Mouse (Mus musculus) forebrain, embryonic 13.5 days (tissue): Measurements from ENCODE around the gene Bcl2l12. TPM values are rescaled to one million over a fixed set of nuclear protein-coding genes. Genes with fewer than 3 reads are reported as not detected.

Experiments
- ATAC-seq: fragments of 200-750 bp; cut with Nextera tagmentation; 2 replicates; pipeline ENCODE4 v1.8.0; 2017
- H3K27ac ChIP-seq: fragments of 300-500 bp; sonication (generic); 2 replicates; pipeline ENCODE4 v1.5.1; 2015; ENCODE audit warnings: inconsistent platforms, mild to moderate bottlenecking, moderate library complexity
- H3K27me3 ChIP-seq: fragments of 300-500 bp; sonication (generic); 2 replicates; pipeline ENCODE4 v1.6.1; 2015; ENCODE audit warnings: mild to moderate bottlenecking, inconsistent platforms
- H3K36me3 ChIP-seq: fragments of 300-500 bp; sonication (generic); 2 replicates; pipeline ENCODE4 v1.6.1; 2015; ENCODE audit warnings: mild to moderate bottlenecking, inconsistent platforms; ENCODE audit not compliant: poor library complexity, severe bottlenecking
- H3K4me1 ChIP-seq: fragments of 300-500 bp; sonication (generic); 2 replicates; pipeline ENCODE4 v1.6.1; 2015; ENCODE audit warnings: inconsistent platforms
- H3K4me2 ChIP-seq: fragments of 300-500 bp; sonication (generic); 2 replicates; pipeline ENCODE4 v1.6.1; 2015; ENCODE audit warnings: inconsistent platforms, mild to moderate bottlenecking, moderate library complexity
- H3K4me3 ChIP-seq: fragments of 300-500 bp; sonication (generic); 2 replicates; pipeline ENCODE4 v1.5.1; 2015; ENCODE audit warnings: mild to moderate bottlenecking, inconsistent platforms
- H3K9ac ChIP-seq: fragments of 300-500 bp; sonication (generic); 2 replicates; pipeline ENCODE4 v1.6.1; 2015; ENCODE audit warnings: mild to moderate bottlenecking, inconsistent platforms
- H3K9me3 ChIP-seq: fragments of 300-500 bp; sonication (generic); replicated peaks from 2 replicates; pipeline ENCODE4 v1.6.1; 2016; ENCODE audit warnings: inconsistent platforms
- WGBS: fragments of 180-500 bp; shearing (Covaris S2); methylation state at CpG from one replicate; pipeline ENCODE4 v1.1.7; 2015; 5-methylcytosine and 5-hydroxymethylcytosine counted together
- polyA plus RNA-seq: library from polyadenylated mRNA; unstranded; fragments of >200 nt; fragmentation: Nextera tagmentation; extraction: Ambion mirVana; gene quantifications from 2 replicates; pipeline ENCODE4 v1.2.1, GENCODE M21; 2015

Gene Bcl2l12
- polyA plus RNA-seq, 1 experiment from 2014 or later: 40.5 TPM

DNA sequence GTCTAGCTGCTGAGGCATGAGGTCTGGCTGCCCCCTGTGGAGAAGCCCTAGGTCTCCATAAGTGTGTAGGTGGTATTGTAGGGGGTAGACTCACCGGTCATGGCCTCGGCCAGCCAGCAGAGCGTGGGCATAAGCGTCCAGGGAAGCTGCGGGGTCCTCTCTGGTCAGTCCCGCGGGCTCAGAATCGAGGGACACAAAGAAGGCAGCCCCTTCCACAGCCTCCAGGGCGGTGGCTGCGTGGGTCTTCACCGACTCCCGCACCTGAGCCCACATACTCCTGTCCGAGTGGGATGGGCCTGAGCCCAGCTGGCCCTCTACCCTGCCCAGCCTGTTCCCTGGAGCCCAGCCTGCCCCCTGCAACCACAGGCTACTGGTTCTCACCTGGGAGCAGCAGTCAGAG is 33.5 kb downstream of the Bcl2l12 start:
- Histone ChIP-seq H3K36me3 (peaks cover 77% of the 10 kb centered on the region), H3K4me1 (no peaks in the 10 kb centered on the region), H3K9ac (no peak overlapping the region), H3K27me3 (no peaks in the 10 kb centered on the region), H3K4me2 (no peak overlapping the region), H3K4me3 (no peak overlapping the region), H3K9me3 (no peaks in the 10 kb centered on the region), H3K27ac (no peak overlapping the region)
- WGBS: over 99% methylated on average over 13 of the region's 13 CpGs
- no peak for ATAC-seq

DNA sequence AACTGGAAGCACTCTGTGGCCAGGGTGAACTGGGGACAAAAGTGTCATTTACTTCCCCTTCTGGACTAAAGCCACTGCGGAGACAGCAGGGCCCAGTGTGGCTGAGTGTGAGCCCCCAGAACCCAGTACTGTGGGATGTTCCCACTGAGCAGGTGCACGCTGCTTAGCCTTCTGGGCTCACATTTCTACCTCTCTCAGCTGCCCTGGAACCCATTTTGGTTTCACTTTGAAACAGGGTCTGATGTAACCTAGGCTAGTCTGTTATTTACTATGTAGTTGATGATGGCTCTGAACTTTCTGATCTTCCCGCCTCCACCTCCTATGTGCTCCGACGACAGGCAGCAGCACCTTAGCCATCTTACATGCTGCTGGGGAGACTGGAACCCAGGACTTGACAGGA is 35.7 kb downstream of the Bcl2l12 start:
- Histone ChIP-seq H3K4me3 (no peak overlapping the region), H3K36me3 (peaks cover 85% of the 10 kb centered on the region), H3K27me3 (no peaks in the 10 kb centered on the region), H3K27ac (no peak overlapping the region), H3K9me3 (no peaks in the 10 kb centered on the region), H3K4me2 (no peak overlapping the region), H3K9ac (no peak overlapping the region), H3K4me1 (no peaks in the 10 kb centered on the region)
- ATAC-seq: no peak
- WGBS: 90% methylated on average over 5 of the region's 5 CpGs

DNA sequence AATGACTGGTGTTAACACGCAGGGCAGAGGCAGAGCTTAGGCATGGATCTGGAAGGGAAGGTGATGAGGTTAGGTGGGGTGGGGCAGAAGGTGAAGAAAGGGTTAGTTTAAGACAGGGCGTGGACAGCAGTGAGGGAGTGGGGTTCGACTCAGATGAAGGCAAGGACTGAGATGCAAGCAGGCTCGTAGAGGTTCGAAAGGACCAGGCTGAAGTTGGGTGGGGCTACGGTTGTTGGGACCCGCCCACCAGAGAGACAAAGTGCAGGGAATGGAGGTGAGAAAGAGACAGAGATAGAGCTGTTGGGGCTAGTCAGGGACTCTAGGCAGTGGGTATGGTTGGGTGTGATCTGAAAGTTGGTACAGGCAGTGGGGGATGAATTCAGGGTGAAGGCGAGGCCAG is 36.2 kb downstream of the Bcl2l12 start:
- WGBS: 84% methylated on average over 8 of the region's 8 CpGs
- H3K9ac ChIP-seq: no peak overlapping the region
- no peak overlapping the region for H3K4me3 ChIP-seq
- no peak overlapping the region for H3K27ac ChIP-seq
- H3K27me3 ChIP-seq: no peaks in the 10 kb centered on the region
- no peaks in the 10 kb centered on the region for H3K9me3 ChIP-seq
- ATAC-seq: no peak
- no peak overlapping the region for H3K4me2 ChIP-seq
- H3K36me3 ChIP-seq: peaks cover 80% of the 10 kb centered on the region
- no peaks in the 10 kb centered on the region for H3K4me1 ChIP-seq

DNA sequence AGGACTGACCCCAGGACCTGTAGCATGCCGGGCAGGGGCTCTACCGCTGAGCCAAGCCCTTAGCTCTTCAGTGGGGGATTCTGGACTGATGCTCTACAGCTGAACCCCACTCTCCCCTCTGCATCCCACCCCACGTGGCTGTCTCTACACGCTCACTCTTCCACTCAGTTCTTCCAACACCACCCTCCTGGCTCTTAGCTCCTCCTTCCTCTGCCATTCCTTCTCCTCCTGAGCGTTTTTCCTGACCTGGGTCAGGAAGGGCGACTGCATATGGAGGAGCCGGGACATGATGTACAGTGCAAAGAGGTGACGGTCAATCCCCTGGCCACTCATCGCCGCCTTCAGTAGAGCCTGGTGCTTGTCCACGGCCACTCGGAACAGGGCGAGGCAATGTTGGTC is 38.0 kb downstream of the Bcl2l12 start:
- no peak overlapping the region for H3K4me2 ChIP-seq
- H3K36me3 ChIP-seq: peaks cover 64% of the 10 kb centered on the region
- no peak overlapping the region for H3K27ac ChIP-seq
- WGBS: 93% methylated on average over 13 of the region's 13 CpGs
- no peaks in the 10 kb centered on the region for H3K4me1 ChIP-seq
- no peak overlapping the region for H3K9ac ChIP-seq
- ATAC-seq: no peak
- H3K4me3 ChIP-seq: no peak overlapping the region
- no peaks in the 10 kb centered on the region for H3K27me3 ChIP-seq
- no peaks in the 10 kb centered on the region for H3K9me3 ChIP-seq

DNA sequence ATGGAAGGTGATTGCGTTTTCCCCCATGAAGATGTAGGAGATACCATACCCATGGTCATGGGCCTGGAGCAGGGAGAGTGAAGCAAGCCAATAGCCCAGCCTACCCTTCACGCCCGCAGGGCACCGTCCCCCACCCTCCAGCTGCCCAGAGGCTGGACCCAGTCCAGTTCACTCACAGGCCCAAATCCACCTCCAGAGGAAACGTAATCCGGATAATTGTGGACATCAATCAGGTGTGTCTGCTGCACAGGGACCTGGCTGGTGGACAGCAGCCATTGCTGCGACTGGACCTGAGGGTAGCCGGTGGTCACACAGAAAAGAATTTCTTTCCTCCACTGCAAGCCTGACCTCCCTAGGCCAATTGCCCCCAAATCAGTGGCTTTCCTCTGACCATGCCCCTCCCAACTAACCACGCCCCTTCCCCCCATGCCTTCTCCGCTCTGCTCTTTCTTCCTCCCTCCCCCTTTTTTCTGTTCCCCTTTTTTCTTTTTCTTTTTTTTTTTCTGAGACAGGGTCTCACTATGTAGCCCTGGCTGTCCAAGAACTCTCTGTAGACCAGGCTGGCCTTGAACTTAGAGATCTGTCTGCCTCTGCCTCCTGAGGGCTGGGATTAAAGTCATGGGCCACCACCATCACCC is 38.5 kb downstream of the Bcl2l12 start:
- ATAC-seq: no peak
- no peak overlapping the region for H3K27ac ChIP-seq

DNA sequence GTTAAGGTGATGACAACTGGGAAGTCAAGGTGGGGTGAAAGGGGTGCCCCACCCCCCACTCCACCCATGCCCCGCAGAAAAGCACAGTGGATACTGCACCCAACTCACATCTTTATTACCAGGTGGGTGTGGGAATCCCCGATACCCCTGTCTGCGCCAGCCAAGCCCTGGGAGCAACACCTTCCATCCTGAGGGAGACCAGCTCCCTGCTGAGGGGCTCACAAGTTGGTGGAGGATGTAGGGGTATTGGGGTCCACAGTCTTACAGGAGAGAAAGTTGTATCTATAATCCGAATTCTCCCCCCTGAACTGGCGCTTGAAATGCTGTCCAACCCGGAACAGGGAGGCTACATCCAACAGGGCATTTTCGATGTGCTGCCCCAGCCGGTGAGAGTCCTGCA is 39.2 kb downstream of the Bcl2l12 start:
- no peaks in the 10 kb centered on the region for H3K4me1 ChIP-seq
- no peak overlapping the region for H3K9ac ChIP-seq
- no peaks in the 10 kb centered on the region for H3K27me3 ChIP-seq
- H3K27ac ChIP-seq: no peak overlapping the region
- H3K4me2 ChIP-seq: no peak overlapping the region
- 92% methylated on average over 8 of the region's 8 CpGs for WGBS
- no peaks in the 10 kb centered on the region for H3K9me3 ChIP-seq
- ATAC-seq: no peak
- H3K36me3 ChIP-seq: peaks cover 53% of the 10 kb centered on the region
- H3K4me3 ChIP-seq: no peak overlapping the region

More for the DNA sequence above, 38.5 kb downstream of the Bcl2l12 start:
- Histone ChIP-seq H3K9me3 (no peaks in the 10 kb centered on the region), H3K4me1 (no peaks in the 10 kb centered on the region), H3K4me3 (no peak overlapping the region), H3K4me2 (no peak overlapping the region), H3K36me3 (peaks cover 59% of the 10 kb centered on the region), H3K27me3 (no peaks in the 10 kb centered on the region), H3K9ac (no peak overlapping the region)
- WGBS: 90% methylated on average over 10 of the region's 10 CpGs

DNA sequence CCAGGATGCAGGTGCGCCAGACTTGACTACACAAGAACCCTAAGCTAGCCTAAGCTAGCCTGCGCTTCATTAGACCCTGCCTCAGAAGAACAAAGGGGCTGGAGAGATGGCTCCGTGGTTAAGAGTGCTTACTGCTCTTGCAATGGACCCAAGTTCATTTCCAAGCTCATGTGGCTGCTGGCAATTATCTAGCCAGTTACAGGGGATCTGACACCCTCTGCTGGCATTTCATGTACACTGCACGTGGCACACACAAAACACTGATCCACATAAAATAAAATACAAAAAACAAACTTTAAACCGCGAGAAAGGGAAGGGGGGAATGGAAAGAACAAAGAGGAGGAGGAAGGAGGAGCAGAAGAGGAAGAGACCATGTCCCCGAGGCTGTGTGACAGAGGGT is 40.3 kb downstream of the Bcl2l12 start:
- H3K9ac ChIP-seq: no peak overlapping the region
- no peak overlapping the region for H3K27ac ChIP-seq
- ATAC-seq: no peak
- H3K36me3 ChIP-seq: peaks cover 44% of the 10 kb centered on the region
- H3K4me2 ChIP-seq: no peak overlapping the region
- H3K4me3 ChIP-seq: no peak overlapping the region
- H3K27me3 ChIP-seq: no peaks in the 10 kb centered on the region
- 51% methylated on average over 7 of the region's 7 CpGs for whole genome bisulfite sequencing
- H3K4me1 ChIP-seq: no peaks in the 10 kb centered on the region
- no peaks in the 10 kb centered on the region for H3K9me3 ChIP-seq

DNA sequence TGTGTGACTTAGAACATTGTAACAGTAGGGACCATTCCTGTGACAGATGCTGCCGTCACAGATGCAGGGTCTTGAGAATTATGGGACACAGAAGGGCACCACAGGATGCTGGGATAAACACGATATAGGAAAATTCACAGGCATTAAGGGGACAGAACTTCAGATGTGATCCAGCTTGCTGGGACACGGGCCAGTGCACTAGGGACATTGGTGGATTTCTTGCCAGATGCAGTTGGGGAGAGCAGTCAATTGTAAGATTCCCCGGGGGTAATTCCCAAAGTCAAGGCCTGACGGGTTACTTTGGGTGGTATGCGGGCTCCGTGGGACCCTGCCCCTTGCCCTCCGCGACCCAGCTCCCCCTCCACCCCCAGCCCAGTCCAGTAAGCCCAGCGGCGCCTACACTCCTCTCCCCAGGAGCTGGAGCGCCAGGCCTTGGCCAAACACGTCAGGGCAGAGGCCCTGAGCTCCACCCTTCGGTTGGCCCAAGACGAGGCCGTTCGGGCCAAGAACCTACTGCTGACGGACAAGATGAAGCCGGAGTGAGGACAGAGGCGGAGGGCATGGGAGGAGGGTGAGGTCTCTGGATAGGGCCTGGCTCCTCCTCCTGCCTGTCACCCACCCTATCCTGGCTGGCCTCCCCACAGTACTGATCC is 41.2 kb downstream of the Bcl2l12 start:
- H3K9ac ChIP-seq: peak overlapping the region; percentile 30; the same call in 1 of the 2 replicates

DNA sequence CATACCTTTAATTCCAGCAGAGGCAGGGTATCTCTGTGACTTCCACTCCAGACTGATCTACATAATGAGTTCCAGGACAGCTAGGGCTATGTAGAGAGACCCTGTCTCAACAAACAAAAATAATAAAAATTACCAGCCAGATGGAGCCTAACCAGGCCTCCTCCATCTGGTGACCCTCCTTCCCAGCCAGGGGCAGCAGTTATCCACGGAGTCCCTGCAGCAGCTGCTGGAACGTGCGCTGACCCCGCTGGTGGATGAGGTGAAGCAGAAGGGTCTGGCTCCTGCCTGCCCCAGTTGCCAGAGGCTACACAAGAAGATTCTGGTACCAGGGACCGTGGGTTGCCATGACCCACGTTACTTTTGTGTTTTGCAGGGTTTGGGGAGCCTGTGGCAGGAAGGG is 42.2 kb downstream of the Bcl2l12 start:
- Histone ChIP-seq H3K4me2 (no peak overlapping the region), H3K4me1 (peaks cover 16% of the 10 kb centered on the region), H3K27ac (no peak overlapping the region), H3K36me3 (peaks cover 25% of the 10 kb centered on the region), H3K9ac (no peak overlapping the region), H3K27me3 (peaks cover 16% of the 10 kb centered on the region), H3K9me3 (no peaks in the 10 kb centered on the region), H3K4me3 (no peak overlapping the region)
- 62% methylated on average over 6 of the region's 6 CpGs for WGBS
- no peak for ATAC-seq

More for the DNA sequence above, 41.2 kb downstream of the Bcl2l12 start:
- Histone ChIP-seq H3K4me3 (no peak overlapping the region), H3K27ac (no peak overlapping the region), H3K4me1 (peaks cover 8% of the 10 kb centered on the region), H3K9me3 (no peaks in the 10 kb centered on the region), H3K27me3 (peaks cover 5% of the 10 kb centered on the region), H3K4me2 (no peak overlapping the region), H3K36me3 (peaks cover 35% of the 10 kb centered on the region)
- ATAC-seq: no peak
- WGBS: 82% methylated on average over 20 of the region's 20 CpGs

DNA sequence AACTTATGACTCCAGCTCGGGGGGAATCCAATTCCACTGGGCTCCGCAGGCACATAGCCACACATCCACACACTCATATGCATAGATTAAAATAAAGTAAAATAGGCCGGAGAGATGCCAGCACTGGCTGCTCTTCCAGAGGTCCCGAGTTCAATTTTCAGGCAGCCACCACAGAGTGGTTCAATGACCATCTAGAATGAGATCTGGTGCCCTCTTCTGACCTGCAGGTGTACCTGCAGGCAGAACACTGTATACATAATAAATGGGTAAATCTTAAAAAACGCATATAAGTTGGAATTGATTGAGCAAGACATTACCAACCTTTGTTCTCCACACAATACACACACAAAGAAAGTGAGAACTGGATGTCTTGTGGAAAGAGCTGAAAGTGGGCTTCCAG is 42.9 kb downstream of the Bcl2l12 start:
- Histone ChIP-seq H3K4me3 (no peak overlapping the region), H3K36me3 (peaks cover 19% of the 10 kb centered on the region), H3K4me1 (peaks cover 16% of the 10 kb centered on the region), H3K9me3 (no peaks in the 10 kb centered on the region), H3K27ac (no peak overlapping the region), H3K27me3 (peaks cover 22% of the 10 kb centered on the region), H3K9ac (no peak overlapping the region), H3K4me2 (no peak overlapping the region)
- 52% methylated on average over 5 of the region's 5 CpGs for WGBS
- ATAC-seq: no peak

DNA sequence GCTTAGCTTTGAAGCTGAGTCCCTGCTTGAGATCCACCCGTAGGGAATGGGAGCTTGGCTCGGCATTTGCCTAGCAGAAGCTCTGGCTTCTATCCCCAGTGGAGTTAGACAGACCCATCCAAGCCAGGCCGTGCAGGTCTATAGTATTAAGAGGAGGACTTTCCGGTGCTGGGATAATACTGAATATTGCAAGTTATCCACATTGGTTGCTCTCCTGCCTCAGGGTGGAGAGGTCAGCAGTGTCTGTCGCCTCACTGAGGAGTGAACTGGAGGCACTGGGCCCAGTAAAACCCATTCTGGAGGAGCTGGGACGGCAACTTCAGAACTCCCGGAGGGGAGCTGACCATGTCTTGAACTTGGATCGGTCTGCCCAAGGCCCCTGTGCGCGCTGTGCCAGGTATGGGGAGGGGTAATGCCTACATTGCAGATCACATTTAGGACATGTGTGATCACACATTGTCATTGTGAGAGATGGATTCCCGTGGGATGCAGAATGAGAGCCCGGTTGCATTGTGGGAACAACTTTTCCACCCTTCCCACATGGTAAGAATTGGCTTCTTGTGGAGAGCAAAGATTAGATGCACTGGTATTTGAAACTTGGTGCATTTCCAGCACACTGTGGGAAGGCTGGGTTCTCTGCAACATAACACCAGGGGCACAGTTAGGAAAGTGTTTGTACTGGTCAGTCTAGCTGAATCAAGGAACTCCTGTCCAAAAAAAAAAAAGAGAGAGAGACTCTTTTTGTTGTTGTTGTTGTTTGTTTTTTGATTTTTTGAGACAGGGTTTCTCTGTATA is 44.2 kb downstream of the Bcl2l12 start:
- H3K9ac ChIP-seq: no peak overlapping the region
- no peak overlapping the region; the same call in 1 of the 2 replicates for H3K27ac ChIP-seq
- H3K36me3 ChIP-seq: peaks cover 7% of the 10 kb centered on the region
- H3K27me3 ChIP-seq: peaks cover 35% of the 10 kb centered on the region
- no peak overlapping the region for H3K4me3 ChIP-seq
- H3K4me1 ChIP-seq: peaks cover 16% of the 10 kb centered on the region
- H3K9me3 ChIP-seq: no peaks in the 10 kb centered on the region
- no peak for ATAC-seq
- no peak overlapping the region for H3K4me2 ChIP-seq
- WGBS: 83% methylated on average over 12 of the region's 12 CpGs

DNA sequence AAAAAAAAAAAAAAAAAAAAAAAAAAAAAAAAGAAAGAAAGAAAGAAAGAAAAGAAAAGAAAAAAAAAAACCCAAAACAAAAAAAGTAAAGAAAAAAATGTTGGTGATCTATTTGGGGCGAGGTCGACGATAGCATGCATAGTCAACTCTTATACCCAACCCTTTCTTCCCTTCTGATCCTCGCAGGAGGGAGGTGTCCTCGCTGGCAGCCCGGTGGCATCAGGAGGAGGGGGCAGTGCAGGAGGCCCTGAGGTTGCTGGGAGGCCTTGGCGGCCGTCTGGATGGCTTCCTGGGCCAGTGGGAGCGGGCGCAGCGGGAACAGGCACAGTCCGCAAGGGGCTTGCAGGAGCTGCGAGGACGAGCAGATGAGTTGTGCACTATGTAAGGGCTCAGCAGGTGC is 45.0 kb downstream of the Bcl2l12 start:
- peaks cover 38% of the 10 kb centered on the region for H3K27me3 ChIP-seq
- no peaks in the 10 kb centered on the region for H3K36me3 ChIP-seq
- H3K9me3 ChIP-seq: no peaks in the 10 kb centered on the region
- peaks cover 16% of the 10 kb centered on the region for H3K4me1 ChIP-seq
- no peak overlapping the region for H3K4me3 ChIP-seq
- H3K9ac ChIP-seq: no peak overlapping the region
- no peak overlapping the region; the same call in 1 of the 2 replicates for H3K27ac ChIP-seq
- no peak overlapping the region for H3K4me2 ChIP-seq
- WGBS: 56% methylated on average over 14 of the region's 14 CpGs
- ATAC-seq: no peak
